Mouse (Mus musculus): ENCODE data around the gene Zcchc2. TPM values are rescaled to one million over a fixed set of nuclear protein-coding genes. Genes with fewer than 3 reads are reported as not detected.
A peak's percentile ranks its signal among the peaks of the same experiment; 100 is the strongest.

Zcchc2 gene
- total and polyA plus RNA-seq, 3 experiments, result 10.3 to 25.0 (median 19.1) TPM

DNA sequence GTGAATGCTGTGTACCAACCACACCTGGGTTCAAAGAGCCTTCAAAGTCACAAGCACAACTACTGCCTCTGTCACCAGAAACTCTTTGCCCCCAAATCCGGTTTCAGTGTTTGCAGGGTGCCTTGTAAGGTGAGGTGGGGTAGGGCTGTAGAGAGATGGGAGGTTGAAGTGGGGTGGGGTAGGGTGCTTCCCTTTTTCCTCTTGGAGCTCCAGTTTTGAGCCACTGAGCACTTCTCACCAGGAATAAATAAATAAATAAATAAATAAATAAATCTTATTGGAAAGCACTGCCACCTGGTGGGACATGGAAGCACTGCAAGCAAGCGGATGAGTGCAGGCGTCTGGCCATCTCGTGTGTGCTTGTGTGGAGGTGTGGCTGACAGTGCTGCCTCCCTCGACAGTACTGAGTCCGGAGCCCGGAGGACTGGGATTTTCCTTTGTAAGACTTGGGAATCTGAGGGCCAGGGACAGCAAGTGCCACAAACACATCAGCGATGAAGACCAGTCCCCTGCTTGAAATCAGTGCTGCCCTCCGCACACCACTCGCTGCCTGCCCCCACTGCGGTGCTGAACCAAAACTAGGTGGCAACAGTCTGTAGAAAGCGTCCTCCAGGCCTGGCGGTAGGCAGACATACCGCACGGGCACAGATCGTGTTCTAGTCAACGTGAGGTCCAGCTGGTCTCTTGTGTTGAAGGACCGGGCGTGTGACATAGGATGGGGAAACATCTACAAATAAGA is 46.8 kb downstream of the Zcchc2 start (continued):
- no peak for TF ChIP-seq E2F4 (IDR thresholded peaks at IDR 0.05; ENCODE audit: borderline replicate concordance, low read depth, low read length)
- TF ChIP-seq TAL1 (IDR thresholded peaks at IDR 0.05; ENCODE audit: low read length), result no peak
- TF ChIP-seq ZC3H11A (IDR thresholded peaks at IDR 0.05; ENCODE audit: low read depth, low read length), result peak; percentile 95
- peak; percentile 48; the same call in 1 of the 2 replicates for TF ChIP-seq POLR2AphosphoS2 (IDR thresholded peaks at IDR 0.05; ENCODE audit: low read length)

DNA sequence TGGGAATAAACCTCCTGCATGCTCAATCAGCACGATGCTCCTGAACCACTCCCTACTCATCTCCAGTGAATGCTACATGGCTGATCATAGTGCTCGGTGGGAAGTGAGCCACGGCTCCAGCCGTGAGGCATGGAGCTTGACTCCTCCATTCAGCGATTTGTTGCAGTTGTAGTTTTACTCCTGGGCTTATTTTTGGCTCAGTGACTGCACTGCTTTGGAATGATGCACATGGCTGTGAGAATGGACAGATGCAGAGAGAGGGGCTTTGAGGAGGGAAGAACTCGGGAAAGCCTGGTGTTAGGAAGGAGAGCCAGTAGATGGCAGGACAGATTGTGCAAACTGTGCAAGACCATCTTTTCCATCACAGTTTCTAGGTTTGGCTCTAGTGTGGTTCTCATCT is 49.1 kb downstream of the Zcchc2 start:
- H3K36me3 ChIP-seq (ENCODE audit: control insufficient read depth in 1 of 2, insufficient read depth in 2 of 2, low read length in 2 of 2), result no peaks in the 10 kb centered on the region
- H3K79me2 ChIP-seq (ENCODE audit: control insufficient read depth, insufficient read depth, low read length, poor library complexity), result no peaks in the 10 kb centered on the region
- DNase-seq (ENCODE audit: low read depth, low spot score), result no peak
- no peaks in the 10 kb centered on the region for H3K9me3 ChIP-seq (replicated peaks; ENCODE audit: insufficient read depth, low read length)
- H3K4me1 ChIP-seq (ENCODE audit: control insufficient read depth in 1 of 2, insufficient read depth in 2 of 2, low read length in 2 of 2), result no peaks in the 10 kb centered on the region
- H3K4me3 ChIP-seq (ENCODE audit: control insufficient read depth in 1 of 2, insufficient read depth in 1 of 2, low read depth in 2 of 2, low read length in 2 of 2), result no peak overlapping the region
- H3K27ac ChIP-seq (ENCODE audit: control insufficient read depth, low read depth, low read length), result no peak overlapping the region
- no peak overlapping the region for H3K9ac ChIP-seq (ENCODE audit: control insufficient read depth, low read depth, low read length, poor library complexity, severe bottlenecking)
- no peaks in the 10 kb centered on the region for H3K27me3 ChIP-seq (ENCODE audit: control insufficient read depth in 1 of 2, insufficient read depth in 2 of 2, low read length in 2 of 2)
- TF ChIP-seq ETS1 (IDR thresholded peaks at IDR 0.05; ENCODE audit: low read depth, low read length), result no peak
- no peak for TF ChIP-seq POLR2AphosphoS5 (IDR thresholded peaks at IDR 0.05; ENCODE audit: borderline replicate concordance, low read depth, low read length)
- TF ChIP-seq MYC (IDR thresholded peaks at IDR 0.05; ENCODE audit: low read depth, low read length), result no peak
- TF ChIP-seq HCFC1 (IDR thresholded peaks at IDR 0.05; ENCODE audit: low read depth, low read length), result no peak
- no peak for TF ChIP-seq RCOR1 (IDR thresholded peaks at IDR 0.05; ENCODE audit: low read depth, low read length)
- no peak for TF ChIP-seq POLR2AphosphoS2 (IDR thresholded peaks at IDR 0.05; ENCODE audit: low read length)
- no peak for TF ChIP-seq CHD2 (IDR thresholded peaks at IDR 0.05; ENCODE audit: low read length)
- no peak for TF ChIP-seq MXI1 (IDR thresholded peaks at IDR 0.05; ENCODE audit: low read depth, low read length)
- no peak for TF ChIP-seq JUND (IDR thresholded peaks at IDR 0.05; ENCODE audit: low read depth, low read length)
- TF ChIP-seq POLR2A (IDR thresholded peaks at IDR 0.05; ENCODE audit: control insufficient read depth in 1 of 2, insufficient read depth in 1 of 2, low read depth in 1 of 2, low read length in 2 of 2, poor library complexity in 1 of 2), result no peak
- TF ChIP-seq MYB (IDR thresholded peaks at IDR 0.05; ENCODE audit: low read depth, low read length), result no peak
- no peak for TF ChIP-seq RAD21 (IDR thresholded peaks at IDR 0.05; ENCODE audit: low read depth, low read length)
- no peak for TF ChIP-seq TCF12 (IDR thresholded peaks at IDR 0.05; ENCODE audit: low read depth, low read length)
- TF ChIP-seq ZC3H11A (IDR thresholded peaks at IDR 0.05; ENCODE audit: low read depth, low read length), result no peak

DNA sequence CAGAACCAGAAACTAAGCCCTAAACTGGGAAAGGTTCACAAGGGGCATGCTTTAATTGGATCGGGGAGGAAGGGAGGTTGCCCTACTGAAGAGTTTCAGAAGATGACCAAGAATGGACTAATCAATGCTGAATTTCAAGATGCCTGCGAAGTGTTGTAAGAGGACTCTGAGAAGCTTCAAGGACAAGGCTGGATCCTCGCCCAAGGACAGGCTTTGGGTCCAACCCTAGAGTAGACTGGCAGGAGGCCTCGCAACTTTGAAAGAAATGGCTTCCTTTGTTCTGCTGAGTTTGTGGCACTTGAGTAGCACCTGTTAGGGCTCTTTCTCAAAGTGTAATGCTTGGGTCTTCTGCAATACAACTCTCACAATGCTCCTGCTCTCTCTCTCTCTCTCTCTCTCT is 50.1 kb downstream of the Zcchc2 start:
- no peaks in the 10 kb centered on the region for H3K79me2 ChIP-seq (ENCODE audit: control insufficient read depth, insufficient read depth, low read length, poor library complexity)
- no peak overlapping the region for H3K4me3 ChIP-seq (ENCODE audit: control insufficient read depth in 1 of 2, insufficient read depth in 1 of 2, low read depth in 2 of 2, low read length in 2 of 2)
- DNase-seq (ENCODE audit: low read depth, low spot score), result no peak
- no peaks in the 10 kb centered on the region for H3K27me3 ChIP-seq (ENCODE audit: control insufficient read depth in 1 of 2, insufficient read depth in 2 of 2, low read length in 2 of 2)
- H3K9me3 ChIP-seq (replicated peaks; ENCODE audit: insufficient read depth, low read length), result no peaks in the 10 kb centered on the region
- TF ChIP-seq USF2 (IDR thresholded peaks at IDR 0.05; ENCODE audit: borderline replicate concordance in 1 of 2, insufficient read depth in 1 of 2, low read depth in 1 of 2, low read length in 2 of 2) (no peak), ZNF384 (IDR thresholded peaks at IDR 0.05; ENCODE audit: low read depth, low read length) (no peak), POLR2AphosphoS2 (IDR thresholded peaks at IDR 0.05; ENCODE audit: low read length) (no peak), UBTF (IDR thresholded peaks at IDR 0.05; ENCODE audit: borderline replicate concordance, insufficient read depth, low read depth, low read length) (no peak), RAD21 (IDR thresholded peaks at IDR 0.05; ENCODE audit: low read depth, low read length) (no peak), ZMIZ1 (IDR thresholded peaks at IDR 0.05; ENCODE audit: low read depth, low read length) (no peak), RCOR1 (IDR thresholded peaks at IDR 0.05; ENCODE audit: low read depth, low read length) (no peak), ELF1 (IDR thresholded peaks at IDR 0.05; ENCODE audit: low read depth, low read length) (no peak), GATA1 (IDR thresholded peaks at IDR 0.05; ENCODE audit: low read depth, low read length) (no peak), NELFE (IDR thresholded peaks at IDR 0.05; ENCODE audit: low read depth, low read length) (no peak), MYB (IDR thresholded peaks at IDR 0.05; ENCODE audit: low read depth, low read length) (no peak), HCFC1 (IDR thresholded peaks at IDR 0.05; ENCODE audit: low read depth, low read length) (no peak), TBP (IDR thresholded peaks at IDR 0.05; ENCODE audit: low read depth, low read length) (no peak), MAZ (IDR thresholded peaks at IDR 0.05; ENCODE audit: low read depth, low read length) (no peak), MXI1 (IDR thresholded peaks at IDR 0.05; ENCODE audit: low read depth, low read length) (no peak), ZC3H11A (IDR thresholded peaks at IDR 0.05; ENCODE audit: low read depth, low read length) (no peak), ZKSCAN1 (IDR thresholded peaks at IDR 0.05; ENCODE audit: low read depth, low read length) (no peak), USF1 (IDR thresholded peaks at IDR 0.05; ENCODE audit: low read depth, low read length) (no peak), ETS1 (IDR thresholded peaks at IDR 0.05; ENCODE audit: low read depth, low read length) (no peak)
- no peaks in the 10 kb centered on the region for H3K36me3 ChIP-seq (ENCODE audit: control insufficient read depth in 1 of 2, insufficient read depth in 2 of 2, low read length in 2 of 2)
- no peaks in the 10 kb centered on the region for H3K4me1 ChIP-seq (ENCODE audit: control insufficient read depth in 1 of 2, insufficient read depth in 2 of 2, low read length in 2 of 2)
- H3K27ac ChIP-seq (ENCODE audit: control insufficient read depth, low read depth, low read length), result no peak overlapping the region
- H3K9ac ChIP-seq (ENCODE audit: control insufficient read depth, low read depth, low read length, poor library complexity, severe bottlenecking), result no peak overlapping the region

Data from MEL (cell line).